Mouse (Mus musculus) G1E (cell line): ENCODE data around the gene Tjp3.

Experiments
- CTCF ChIP-seq: IDR thresholded peaks from 2 replicates; pipeline ENCODE4 v1.5.1; 2012; ENCODE audit warnings: low read depth, low read length, inconsistent platforms, mixed read lengths
- GATA1 ChIP-seq: IDR thresholded peaks from 2 replicates; pipeline ENCODE4 v1.6.1; 2012; ENCODE audit warnings: borderline replicate concordance, low read length, inconsistent platforms, mixed read lengths
- GATA2 ChIP-seq: IDR thresholded peaks from 2 replicates; pipeline ENCODE4 v1.6.1; 2012; ENCODE audit warnings: low read depth, low read length, inconsistent platforms, borderline replicate concordance
- POLR2AphosphoS5 ChIP-seq: IDR thresholded peaks from 2 replicates; pipeline ENCODE4 v1.6.1; 2012; ENCODE audit warnings: low read depth, low read length, inconsistent platforms; ENCODE audit not compliant: insufficient replicate concordance
- TAL1 ChIP-seq: conservative IDR thresholded peaks from 2 replicates; pipeline ENCODE4 v1.6.1; 2012; ENCODE audit warnings: low read depth, low read length, inconsistent platforms, mixed read lengths

DNA sequence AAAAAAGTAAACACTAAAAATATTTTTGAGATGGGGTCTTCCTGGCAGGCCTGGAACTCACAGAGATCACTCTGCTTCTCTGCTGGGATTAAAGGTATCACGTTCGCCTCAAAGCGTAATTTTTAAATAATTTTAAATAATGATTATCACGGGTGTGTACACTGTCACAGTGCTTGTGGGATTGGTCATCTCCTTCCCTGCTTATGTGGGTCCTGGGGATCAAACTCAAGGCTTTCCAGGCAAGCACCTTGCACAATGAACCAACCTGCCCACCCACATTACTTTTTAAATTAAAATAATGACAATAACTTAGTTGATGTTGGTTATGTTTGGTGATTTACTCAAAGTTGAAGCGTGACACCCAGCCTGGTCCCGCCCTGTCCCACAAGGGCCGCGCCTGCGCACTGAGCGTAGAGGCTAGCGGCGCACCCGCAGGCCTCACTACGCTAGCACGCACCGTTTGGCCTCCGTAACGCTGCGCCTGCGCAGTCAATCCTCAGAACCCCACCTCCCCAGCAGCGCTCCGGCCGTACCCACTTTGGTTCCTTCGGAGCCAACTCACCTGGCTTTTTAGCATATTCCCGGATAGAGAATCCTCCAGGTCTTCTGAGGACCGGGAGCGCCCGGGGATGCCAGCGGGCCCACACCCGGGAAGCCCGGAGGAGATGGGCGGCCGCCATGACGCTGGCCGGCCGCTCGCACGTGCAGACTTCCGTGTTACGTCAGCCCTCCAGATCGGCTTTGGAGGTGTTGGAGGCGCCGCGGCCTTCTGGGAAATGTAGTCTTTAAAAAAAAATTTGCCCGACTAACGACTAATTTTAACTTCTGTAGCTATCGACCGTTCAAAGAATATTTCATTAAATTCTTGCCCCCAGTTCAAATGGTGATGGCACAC, 24.9 kb downstream of the Tjp3 start, which contains the start of the genes Mrpl54 and Apba3:
- TF ChIP-seq CTCF, result no peak
- no peak for TF ChIP-seq TAL1
- TF ChIP-seq GATA2, result no peak
- no peak for TF ChIP-seq GATA1
- no peak for TF ChIP-seq POLR2AphosphoS5
